Mouse (Mus musculus): ENCODE data around the gene Olfr1262. TPM values are rescaled to one million over a fixed set of nuclear protein-coding genes. Genes with fewer than 3 reads are reported as not detected.

Gene Olfr1262
- total RNA-seq (2021): not detected

DNA sequence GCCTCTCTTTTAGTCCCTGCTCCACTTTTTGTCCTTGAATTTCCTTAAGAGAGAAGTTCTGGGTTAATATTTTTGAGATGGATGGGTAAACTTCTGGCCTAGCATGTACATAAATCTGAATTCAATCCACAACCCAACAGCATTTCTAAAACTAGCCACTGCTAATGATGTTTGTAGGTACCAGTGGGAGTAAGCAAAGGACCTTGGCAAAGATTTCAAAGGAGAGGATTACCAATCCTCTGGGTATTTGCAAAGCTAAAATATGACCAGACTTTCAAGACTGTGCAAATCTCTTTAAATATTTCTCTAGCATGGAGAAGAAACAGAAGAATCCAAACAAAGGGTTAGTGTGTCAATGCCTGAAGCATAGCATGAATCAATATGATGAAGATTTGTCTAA, at the start of gene Olfr1262:
Gene Olfr1262 (plus strand): TSS at position 301 of the 400 bp plus-strand sequence.
- intact Hi-C loops (cut with DNase I): no loop called here
- no peak for DNase-seq (ENCODE audit: low spot score in 2 of 2)

DNA sequence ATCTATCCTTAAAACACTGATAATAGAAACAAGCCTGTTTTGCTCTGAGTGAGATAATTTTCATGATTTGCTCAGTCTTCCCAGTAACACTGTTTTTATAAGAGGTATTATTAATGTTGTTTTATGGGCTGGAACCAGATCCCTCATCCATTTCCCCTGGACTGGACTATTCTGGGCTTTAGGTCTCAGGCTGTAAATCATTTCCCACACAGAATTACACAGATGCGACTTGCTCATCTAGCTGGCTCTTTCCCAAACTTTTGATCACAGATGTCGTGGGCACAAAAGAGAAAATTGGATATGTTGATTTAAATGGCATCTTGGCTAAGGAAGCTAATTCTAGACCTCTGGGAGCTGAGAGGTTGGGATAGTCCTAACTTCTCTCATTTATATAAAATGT, 25.8 kb upstream of the Olfr1262 start, which contains the start of gene Olfr1260:
Gene Olfr1260 (plus strand): TSS at position 157 of the 400 bp plus-strand sequence.
- intact Hi-C loops (cut with DNase I): no loop called here
- DNase-seq (ENCODE audit: low spot score in 2 of 2): no peak

DNA sequence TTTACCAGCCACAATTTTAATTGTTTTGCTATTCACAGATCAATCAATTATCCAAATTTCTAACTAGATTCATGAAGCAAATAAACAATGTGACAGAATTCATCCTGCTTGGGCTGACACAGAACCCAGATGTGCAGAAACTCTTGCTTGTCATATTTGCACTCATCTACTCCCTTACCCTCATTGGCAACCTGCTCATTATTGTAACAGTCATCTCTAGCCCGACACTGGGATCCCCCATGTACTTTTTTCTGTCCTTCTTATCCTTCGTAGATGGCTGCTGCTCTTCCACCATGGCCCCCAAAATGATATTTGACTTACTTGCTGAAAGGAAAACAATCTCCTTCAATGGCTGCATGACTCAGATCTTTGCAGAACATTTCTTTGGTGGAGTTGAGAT, 22.2 kb upstream of the Olfr1262 start:
- no peak for DNase-seq (ENCODE audit: low spot score in 2 of 2)
- intact Hi-C loops (cut with DNase I): no loop called here

- no peak for DNase-seq (ENCODE audit: low spot score in 2 of 2)
- intact Hi-C loops (cut with DNase I): no loop called here
Observed at GRCm38 (mm10) chr2:89990921-89991320, 9.0 kb upstream of the Olfr1262 start, which contains the start of gene Olfr1261. Gene Olfr1261, plus strand, starts transcription at chr2:89991221.

- intact Hi-C loops (cut with DNase I): no loop called here
- no peak for DNase-seq (ENCODE audit: low spot score in 2 of 2)
Observed at GRCm38 (mm10) chr2:90011831-90012230, 11.9 kb downstream of the Olfr1262 start, which contains the start of gene Olfr1263. Gene Olfr1263, plus strand, starts transcription at chr2:90012131.

GRCm38 (mm10) chr2:90025477-90025876, 25.5 kb downstream of the Olfr1262 start, which contains the start of gene Olfr1264:
Gene Olfr1264, minus strand, starts transcription at chr2:90025577.
- intact Hi-C loops (cut with DNase I): no loop called here
- no peak for DNase-seq (ENCODE audit: low spot score in 2 of 2)

DNA sequence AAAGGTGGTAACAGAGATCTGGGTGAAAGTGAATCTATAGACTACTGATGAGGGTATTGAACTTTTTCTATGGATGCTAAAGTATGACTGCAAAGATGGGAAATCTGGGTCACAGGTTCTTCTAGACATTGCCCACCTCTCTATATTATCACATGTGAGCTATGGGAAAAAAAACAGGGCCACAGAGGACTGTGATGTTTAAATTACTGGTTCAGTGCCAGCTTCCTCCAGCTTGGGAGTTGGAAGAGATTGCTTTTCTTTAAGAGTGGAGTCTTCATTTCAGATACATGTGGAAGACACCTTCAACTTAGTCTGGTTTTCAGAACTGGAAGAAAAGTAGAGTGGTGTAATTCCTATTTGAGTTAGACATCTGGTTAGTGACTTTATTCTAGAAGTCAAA, 35.1 kb downstream of the Olfr1262 start, which contains the start of gene Olfr1265:
Gene Olfr1265 (plus strand): TSS at position 301 of the 400 bp plus-strand sequence.
- intact Hi-C loops (cut with DNase I): no loop called here
- DNase-seq (ENCODE audit: low spot score in 2 of 2): no peak

Other genes with a start within 250 kb of the Olfr1262 start
- not detected for gene Olfr1253, start 243.1 kb upstream of the Olfr1262 start, total RNA-seq (2021)
- not detected for gene Olfr1254, start 206.5 kb upstream of the Olfr1262 start, total RNA-seq (2021)
- not detected for gene Olfr1255, start 188.1 kb upstream of the Olfr1262 start, total RNA-seq (2021)
- gene Olfr1256, start 158.6 kb upstream of the Olfr1262 start, total RNA-seq (2021): not detected
- gene Olfr48, start 151.9 kb upstream of the Olfr1262 start, total RNA-seq (2021): not detected
- not detected for gene Olfr1257, start 121.7 kb upstream of the Olfr1262 start, total RNA-seq (2021)
- gene Olfr1258, start 72.8 kb upstream of the Olfr1262 start, total RNA-seq (2021): not detected
- not detected for gene Olfr1259, start 51.5 kb upstream of the Olfr1262 start, total RNA-seq (2021)
- gene Olfr1260, start 25.8 kb upstream of the Olfr1262 start, total RNA-seq (2021): not detected
- not detected for gene Olfr1261, start 8.9 kb upstream of the Olfr1262 start, total RNA-seq (2021)
- not detected for gene Olfr1263, start 12.0 kb downstream of the Olfr1262 start, total RNA-seq (2021)
- not detected for gene Olfr1264, start 25.4 kb downstream of the Olfr1262 start, total RNA-seq (2021)
- not detected for gene Olfr1265, start 35.2 kb downstream of the Olfr1262 start, total RNA-seq (2021)
- not detected for gene Olfr140, start 63.4 kb downstream of the Olfr1262 start, total RNA-seq (2021)
- not detected for gene Olfr1269, start 121.3 kb downstream of the Olfr1262 start, total RNA-seq (2021)
- not detected for gene Olfr32, start 142.2 kb downstream of the Olfr1262 start, total RNA-seq (2021)
- gene Olfr1270, start 152.9 kb downstream of the Olfr1262 start, total RNA-seq (2021): not detected
- not detected for gene Olfr1506, start 224.3 kb downstream of the Olfr1262 start, total RNA-seq (2021)

Data from left cerebral cortex, postnatal 36 days (tissue).